Mouse (Mus musculus) 3134 (cell line): ENCODE measurements around the gene Ltb4r2.

Source experiments
- DNase-seq: peaks from one replicate; pipeline ENCODE4 v3.0.0-alpha.2; 2011; ENCODE audit warnings: low spot score; ENCODE audit not compliant: insufficient read length; ENCODE audit errors: extremely low read depth

The Ltb4r2 gene

GRCm38 (mm10) chr14:55779656-55780055 is 18.4 kb downstream of the Ltb4r2 start:
- no peak for DNase-seq

- DNase-seq, result no peak
Observed at GRCm38 (mm10) chr14:55780736-55781135, 19.5 kb downstream of the Ltb4r2 start.

- DNase-seq, result no peak
Observed at GRCm38 (mm10) chr14:55781310-55781709, 20.1 kb downstream of the Ltb4r2 start.

GRCm38 (mm10) chr14:55782361-55782960 is 21.2 kb downstream of the Ltb4r2 start:
- no peak for DNase-seq

- DNase-seq, result no peak
Observed at GRCm38 (mm10) chr14:55783171-55783957, 22.1 kb downstream of the Ltb4r2 start.

- DNase-seq, result no peak
Observed at GRCm38 (mm10) chr14:55783958-55784235, 22.7 kb downstream of the Ltb4r2 start, which contains the start of gene Adcy4. Adcy4 (minus strand) TSS chr14:55784095.

GRCm38 (mm10) chr14:55785195-55785594 is 24.0 kb downstream of the Ltb4r2 start:
- DNase-seq, result no peak

GRCm38 (mm10) chr14:55787731-55788130 is 26.5 kb downstream of the Ltb4r2 start:
- no peak for DNase-seq

GRCm38 (mm10) chr14:55788256-55789050 is 27.2 kb downstream of the Ltb4r2 start, which contains the start of gene Ripk3:
Ripk3 (minus strand) TSS chr14:55788865.
- DNase-seq, result no peak

GRCm38 (mm10) chr14:55793461-55793860 is 32.2 kb downstream of the Ltb4r2 start:
- DNase-seq, result no peak

GRCm38 (mm10) chr14:55793946-55794345 is 32.7 kb downstream of the Ltb4r2 start:
- peak; percentile 45 for DNase-seq

- peak; percentile 48 for DNase-seq
Observed at GRCm38 (mm10) chr14:55795380-55796163, 34.3 kb downstream of the Ltb4r2 start.
